Mouse (Mus musculus) ovary, adult 2 months (tissue): ENCODE measurements around the gene Crb3. TPM values are rescaled to one million over a fixed set of nuclear protein-coding genes. Genes with fewer than 3 reads are reported as not detected.

Experiments
- polyA plus RNA-seq: library from polyadenylated mRNA; depleted of rRNA; stranded (reverse); fragments of >200 nt; gene quantifications from 2 replicates; pipeline ENCODE4 v1.2.3, GENCODE M21; 2012; rRNA removed

Crb3 gene
- polyA plus RNA-seq, result 24.0 and 26.3 TPM in 2 replicates

DNA sequence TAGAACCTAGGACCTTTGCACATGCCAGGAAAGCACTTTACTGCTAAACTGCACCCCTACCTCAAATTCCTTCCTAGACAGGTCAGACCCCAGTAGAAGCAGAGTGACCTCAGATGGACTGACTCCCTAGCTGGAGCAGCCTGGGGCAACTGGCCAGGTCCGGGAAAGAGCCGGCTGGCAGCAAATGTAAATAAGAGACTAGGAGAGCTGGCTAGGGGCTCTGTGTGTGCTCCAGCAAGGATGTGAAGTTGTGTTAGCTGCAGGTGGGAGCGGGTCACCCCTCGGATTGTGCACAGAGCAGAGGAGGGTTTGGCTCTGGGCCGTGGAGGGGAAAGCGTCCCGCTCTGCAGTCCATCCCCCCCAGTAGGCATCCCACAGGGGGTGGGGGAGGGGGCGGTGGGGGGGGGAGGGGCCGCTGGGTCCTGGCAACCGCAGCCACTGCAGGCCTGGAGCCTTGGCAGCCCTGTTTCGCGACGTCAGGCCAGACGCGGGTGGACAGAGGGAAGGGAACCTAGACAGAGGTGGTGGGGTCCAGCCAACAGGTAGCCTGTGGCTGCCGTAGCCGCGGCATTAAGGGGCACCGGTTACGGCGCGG is at the start of gene Crb3:
Crb3 (plus strand) TSS at position 215 of the 595 bp plus-strand sequence.

DNA sequence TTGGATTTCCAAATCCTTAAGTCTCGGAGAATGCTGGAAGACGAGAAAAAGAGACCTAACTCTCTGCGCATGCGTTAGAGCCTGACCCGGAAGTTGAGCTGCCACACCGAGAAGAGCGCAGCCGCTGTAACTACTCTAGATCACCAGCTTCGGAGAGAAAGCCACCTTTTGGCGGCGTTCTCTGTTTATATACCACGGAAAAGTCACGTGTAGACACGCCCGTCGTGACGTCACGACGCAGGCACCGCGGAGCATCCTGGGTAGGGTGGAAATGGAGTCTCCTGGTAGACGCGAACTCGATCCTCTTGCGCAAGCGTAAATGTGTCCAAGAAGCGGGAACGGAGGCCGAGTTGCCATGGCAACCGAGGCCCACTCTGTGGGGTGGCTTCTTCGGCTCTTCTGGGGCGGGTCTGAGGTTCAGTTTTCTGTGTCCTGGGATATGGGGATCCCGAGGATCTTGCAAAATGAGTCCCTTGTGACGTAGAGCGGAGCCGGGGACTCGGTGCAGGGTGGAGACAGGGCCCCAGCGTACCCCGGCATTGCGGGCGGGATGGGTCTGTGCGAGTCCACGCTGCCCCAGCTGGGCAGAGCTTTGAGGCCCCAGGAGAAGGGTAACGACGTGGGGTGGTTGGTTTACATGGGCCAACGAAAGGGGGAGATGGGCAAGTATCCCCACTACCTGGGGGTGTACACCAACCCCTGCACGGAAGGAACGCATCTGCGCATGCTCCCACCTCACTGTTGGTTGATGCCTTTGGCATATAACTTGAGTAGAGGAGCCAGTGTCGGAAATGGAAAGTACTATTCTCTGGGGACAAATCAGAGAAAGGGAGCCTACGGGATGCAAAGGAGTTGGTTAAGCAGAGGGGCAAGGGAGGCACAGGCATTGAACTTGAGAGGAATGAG is 47.4 kb upstream of the Crb3 start, which contains the start of the genes Gtf2f1 and Gm17949:
Gtf2f1 (minus strand) TSS at position 53 of the 906 bp plus-strand sequence.
Gm17949 (plus strand) TSS at position 234 of the 906 bp plus-strand sequence.

DNA sequence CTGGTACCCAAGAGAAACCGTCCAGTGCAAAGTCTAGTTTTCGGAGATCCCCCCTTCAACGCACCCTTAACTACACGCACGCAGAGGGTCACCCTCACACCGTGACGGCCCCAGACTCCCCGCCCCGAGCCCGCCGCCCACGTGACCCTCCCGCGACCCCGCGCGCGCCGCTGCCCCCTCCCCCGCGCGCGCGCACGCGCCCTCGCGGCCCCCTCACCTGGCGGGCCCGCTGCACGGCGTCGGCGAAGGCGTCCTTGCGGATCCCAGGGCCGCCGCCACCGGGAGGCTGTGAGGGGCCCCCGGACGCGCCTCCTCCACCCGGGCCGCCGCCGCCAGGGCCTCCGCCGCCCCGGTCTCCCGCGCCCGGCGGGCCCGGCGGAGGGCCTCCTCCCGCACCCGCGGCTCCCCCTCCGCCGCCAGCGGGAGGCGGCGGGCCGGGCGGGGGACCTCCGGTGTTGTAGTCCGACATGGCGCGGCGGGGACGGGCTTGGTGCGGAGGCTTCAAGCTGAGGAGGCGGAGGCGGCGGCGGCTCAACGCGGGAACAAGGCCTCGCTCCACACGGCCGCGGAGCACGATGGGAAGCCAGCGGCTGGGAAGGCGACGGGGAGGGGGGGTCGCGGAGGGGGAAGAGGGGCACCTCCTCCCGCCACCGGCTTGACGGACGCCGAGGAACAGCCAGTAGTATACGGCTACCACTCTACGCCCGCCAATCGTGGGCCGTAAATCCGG is 27.8 kb upstream of the Crb3 start, which contains the start of gene Khsrp:
Khsrp (minus strand) TSS at position 592 of the 730 bp plus-strand sequence.

DNA sequence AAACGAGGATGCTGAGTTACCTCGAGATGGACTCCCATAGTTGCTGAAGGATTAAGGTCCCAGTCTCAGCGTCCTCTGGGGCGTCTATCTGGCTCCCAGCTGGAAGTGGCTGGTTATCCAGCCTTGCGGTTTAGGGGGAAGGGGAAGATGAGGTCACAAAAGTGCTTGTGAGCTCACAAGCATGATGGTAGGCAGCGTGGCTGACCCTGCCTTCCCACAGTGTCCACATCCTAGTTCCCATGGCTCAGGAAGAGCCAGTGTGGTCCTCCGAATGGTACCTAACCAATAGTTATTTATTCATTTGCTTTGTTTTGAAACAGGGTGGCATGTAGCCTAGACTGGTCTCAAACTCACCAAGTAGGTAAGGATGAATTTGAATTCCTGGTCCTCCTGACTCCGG is 17.4 kb upstream of the Crb3 start, which contains the start of gene Slc25a41:
Slc25a41 (minus strand) TSS at position 101 of the 400 bp plus-strand sequence.

DNA sequence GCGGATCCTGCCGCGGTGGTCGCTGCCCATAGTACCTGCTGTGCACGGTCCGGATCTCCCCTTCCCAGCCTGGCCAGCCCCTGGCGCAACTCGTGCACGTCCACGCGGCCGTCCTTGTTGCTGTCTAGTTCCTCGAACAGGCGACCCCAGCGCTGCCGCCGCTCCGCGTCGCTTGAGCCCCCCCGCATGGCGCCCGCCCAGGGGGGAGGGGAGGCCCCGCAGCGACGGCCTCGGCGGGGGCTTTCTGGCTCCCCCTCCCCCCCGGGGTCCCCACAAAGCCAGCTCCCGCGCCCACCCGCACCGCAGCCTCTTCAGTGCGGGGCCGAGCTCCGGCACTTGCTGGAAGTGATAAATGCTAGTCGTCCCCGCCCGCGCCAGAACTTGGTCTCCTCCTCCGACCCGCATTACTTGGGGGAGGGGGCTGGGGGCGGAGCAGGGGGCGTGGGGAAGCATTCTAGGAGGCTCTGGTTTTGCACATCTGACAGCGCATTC is 627 bp downstream of the Crb3 start, which contains the start of gene Slc25a23:
Slc25a23 (minus strand) TSS at position 378 of the 492 bp plus-strand sequence.

DNA sequence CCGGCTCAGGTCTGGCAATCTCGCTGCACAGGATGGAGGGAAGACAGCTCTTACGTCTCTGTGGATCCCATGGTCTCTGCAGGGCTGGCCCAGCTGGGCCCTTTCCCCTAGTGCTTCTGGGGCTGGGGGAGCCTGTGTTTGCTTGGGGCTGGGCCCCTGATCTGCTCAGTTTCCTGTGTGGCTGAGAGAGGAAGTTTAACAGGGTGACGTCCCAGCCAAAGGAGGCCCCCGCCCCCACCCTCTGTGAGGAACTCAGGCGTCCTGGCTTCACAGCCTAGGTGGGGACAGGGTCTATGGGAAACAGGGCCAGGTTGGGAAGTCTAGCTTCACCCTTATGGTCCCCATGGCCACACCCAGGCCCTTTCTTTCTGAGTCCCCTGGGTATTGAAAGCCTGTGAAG is 19.4 kb downstream of the Crb3 start, which contains the start of gene Dennd1c:
Dennd1c (minus strand) TSS at position 179 of the 400 bp plus-strand sequence.

DNA sequence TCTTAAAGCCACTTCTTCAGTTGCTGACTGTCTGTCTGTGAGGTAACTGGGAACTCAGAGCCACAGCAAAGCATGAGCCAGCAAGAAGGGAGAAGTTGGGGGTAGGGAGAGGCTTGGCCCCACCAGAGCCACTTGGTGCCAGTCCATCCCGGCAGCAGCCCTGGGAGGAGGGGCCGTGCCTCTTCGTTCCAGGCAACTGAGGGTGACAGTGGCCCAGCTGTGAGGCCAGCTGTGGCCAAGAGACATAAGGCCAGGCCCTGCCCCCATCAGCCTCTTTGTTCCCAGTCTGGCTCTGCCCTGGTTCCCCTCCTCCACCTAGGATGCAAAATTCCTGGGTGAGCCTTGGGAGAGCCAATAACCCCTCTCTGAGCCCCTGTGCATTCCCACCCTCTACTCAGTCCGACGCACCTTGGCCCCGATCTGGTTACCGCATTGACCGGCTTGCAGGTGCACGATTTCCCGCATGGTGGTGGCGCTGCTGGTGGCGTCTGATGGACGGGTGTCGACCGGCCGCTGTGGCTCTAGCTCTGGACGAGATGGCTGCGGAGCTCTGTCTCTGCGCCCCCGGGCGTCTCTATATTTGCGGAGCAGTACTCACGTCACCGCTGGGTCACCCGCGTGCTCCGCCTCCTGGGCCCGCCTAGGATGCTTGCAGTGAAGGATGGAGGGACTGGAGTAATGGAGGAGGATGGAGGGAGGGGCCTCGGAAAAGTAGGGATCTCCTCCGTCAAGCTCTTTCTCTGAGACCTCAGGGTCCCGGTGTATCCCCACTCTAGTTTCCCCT is 28.3 kb downstream of the Crb3 start, which contains the start of gene Tubb4a:
Tubb4a (minus strand) TSS at position 734 of the 784 bp plus-strand sequence.

DNA sequence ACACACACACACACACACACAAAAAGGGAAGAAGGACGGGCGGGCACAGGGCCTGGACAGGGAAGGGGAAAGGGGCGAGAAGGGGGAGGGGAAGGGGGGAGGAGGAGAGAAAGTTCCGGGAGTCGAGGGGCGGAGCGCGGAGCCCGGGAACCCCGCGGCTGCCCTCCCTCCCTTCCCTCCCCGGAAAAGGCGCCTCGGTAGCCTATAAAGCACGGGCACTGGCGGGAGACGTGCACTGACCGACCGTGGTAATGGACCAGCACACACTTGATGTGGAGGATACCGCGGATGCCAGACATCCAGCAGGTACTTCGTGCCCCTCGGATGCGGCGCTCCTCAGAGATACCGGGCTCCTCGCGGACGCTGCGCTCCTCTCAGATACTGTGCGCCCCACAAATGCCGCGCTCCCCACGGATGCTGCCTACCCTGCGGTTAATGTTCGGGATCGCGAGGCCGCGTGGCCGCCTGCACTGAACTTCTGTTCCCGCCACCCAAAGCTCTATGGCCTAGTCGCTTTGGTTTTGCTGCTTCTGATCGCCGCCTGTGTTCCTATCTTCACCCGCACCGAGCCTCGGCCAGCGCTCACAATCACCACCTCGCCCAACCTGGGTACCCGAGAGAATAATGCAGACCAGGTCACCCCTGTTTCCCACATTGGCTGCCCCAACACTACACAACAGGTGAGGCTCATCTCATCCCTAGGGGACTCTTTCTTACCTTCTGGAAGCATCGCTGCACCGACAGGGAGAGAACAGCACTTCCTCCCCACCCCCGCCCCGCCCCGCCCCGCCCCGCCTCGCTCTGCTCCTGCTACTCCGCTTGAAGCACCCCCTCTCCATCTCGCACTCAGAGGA is 46.5 kb downstream of the Crb3 start, which contains the start of gene Tnfsf9:
Tnfsf9 (plus strand) TSS at position 145 of the 854 bp plus-strand sequence.

Other genes starting within 250 kb of the Crb3 start
- 26.0 and 26.5 TPM in 2 replicates for gene Rfx2, start 228.1 kb upstream of the Crb3 start, polyA plus RNA-seq
- 0.05 TPM in 1 of 2 replicates, not detected in the other for gene Acsbg2, start 184.7 kb upstream of the Crb3 start, polyA plus RNA-seq
- gene 1700061G19Rik, start 183.6 kb upstream of the Crb3 start, polyA plus RNA-seq, result 0.16 and 0.37 TPM in 2 replicates
- gene Mllt1, start 123.7 kb upstream of the Crb3 start, polyA plus RNA-seq, result 94.1 and 98.4 TPM in 2 replicates
- gene Acer1, start 77.0 kb upstream of the Crb3 start, polyA plus RNA-seq, result 0.14 TPM in 2 replicates
- gene Clpp, start 68.8 kb upstream of the Crb3 start, polyA plus RNA-seq, result 290 and 341 TPM in 2 replicates
- gene Alkbh7, start 61.8 kb upstream of the Crb3 start, polyA plus RNA-seq, result 86.7 and 97.3 TPM in 2 replicates
- 1.3 and 1.6 TPM in 2 replicates for gene Pspn, start 59.1 kb upstream of the Crb3 start, polyA plus RNA-seq
- gene Gtf2f1, start 47.8 kb upstream of the Crb3 start, polyA plus RNA-seq, result 34.5 and 38.2 TPM in 2 replicates
- gene Gm17949, start 47.6 kb upstream of the Crb3 start, polyA plus RNA-seq, result not detected in 2 replicates
- 142 and 166 TPM in 2 replicates for gene Khsrp, start 27.6 kb upstream of the Crb3 start, polyA plus RNA-seq
- 0.12 and 0.25 TPM in 2 replicates for gene Slc25a41, start 17.5 kb upstream of the Crb3 start, polyA plus RNA-seq
- gene Slc25a23, start 758 bp downstream of the Crb3 start, polyA plus RNA-seq, result 60.7 and 77.3 TPM in 2 replicates
- gene Dennd1c, start 19.4 kb downstream of the Crb3 start, polyA plus RNA-seq, result 5.0 and 6.5 TPM in 2 replicates
- gene Tubb4a, start 28.7 kb downstream of the Crb3 start, polyA plus RNA-seq, result 6.7 and 6.9 TPM in 2 replicates
- 4.4 and 5.3 TPM in 2 replicates for gene Tnfsf9, start 46.2 kb downstream of the Crb3 start, polyA plus RNA-seq
- gene Cd70, start 90.7 kb downstream of the Crb3 start, polyA plus RNA-seq, result 0.18 and 0.34 TPM in 2 replicates
- 0.52 and 0.68 TPM in 2 replicates for gene Tnfsf14, start 135.1 kb downstream of the Crb3 start, polyA plus RNA-seq
- 197 and 243 TPM in 2 replicates for gene C3, start 169.0 kb downstream of the Crb3 start, polyA plus RNA-seq
- gene Gpr108, start 189.3 kb downstream of the Crb3 start, polyA plus RNA-seq, result 78.1 and 78.3 TPM in 2 replicates
- 33.5 and 37.3 TPM in 2 replicates for gene Trip10, start 190.3 kb downstream of the Crb3 start, polyA plus RNA-seq
- gene Vav1, start 220.0 kb downstream of the Crb3 start, polyA plus RNA-seq, result 3.4 and 3.8 TPM in 2 replicates